Mouse (Mus musculus) thymus, adult 2 months (tissue): ENCODE results near the gene Mcfd2.

Source experiments
- CTCF ChIP-seq: fragments of 200-500 bp; IDR thresholded peaks from 2 replicates; pipeline ENCODE4 v1.5.1; 2012; ENCODE audit warnings: mild to moderate bottlenecking, control low read depth, low read length, moderate library complexity, borderline replicate concordance; ENCODE audit not compliant: control insufficient read depth, poor library complexity, insufficient read depth; ENCODE audit errors: extremely low read depth
- POLR2A ChIP-seq: fragments of 200-500 bp; IDR thresholded peaks from 2 replicates; pipeline ENCODE4 v1.6.1; 2012; ENCODE audit warnings: mild to moderate bottlenecking, low read length, control low read depth, moderate library complexity; ENCODE audit not compliant: control insufficient read depth, poor library complexity, insufficient read depth; ENCODE audit errors: extremely low read depth

GRCm38 (mm10) chr17:87312924-87313870 is 47.5 kb upstream of the Mcfd2 start:
- TF ChIP-seq POLR2A (no peak), CTCF (no peak)
